Mouse (Mus musculus) heart, postnatal 0 days (tissue): Measurements from ENCODE around the gene Rhd. TPM values are rescaled to one million over a fixed set of nuclear protein-coding genes. Genes with fewer than 3 reads are reported as not detected.

Experiments
- ATAC-seq: fragments of 200-750 bp; cut with Nextera tagmentation; 2 replicates; pipeline ENCODE4 v1.8.0; 2017; ENCODE audit warnings: low read depth, moderate number of reproducible peaks, moderate library complexity; ENCODE audit not compliant: insufficient read depth
- DNase-seq: peaks from one replicate; pipeline ENCODE4 v3.0.0-alpha.2; 2016; ENCODE audit warnings: low spot score
- H3K27ac ChIP-seq: fragments of 300-500 bp; sonication (generic); 2 replicates; pipeline ENCODE4 v1.5.1; 2014; ENCODE audit warnings: low read depth, mild to moderate bottlenecking
- H3K27me3 ChIP-seq: fragments of 300-500 bp; sonication (generic); 2 replicates; pipeline ENCODE4 v1.6.1; 2014; ENCODE audit warnings: low read length, mixed read lengths; ENCODE audit not compliant: control insufficient read depth, insufficient read depth
- H3K36me3 ChIP-seq: fragments of 300-500 bp; sonication (generic); replicated peaks from 2 replicates; pipeline ENCODE4 v1.6.1; 2014; ENCODE audit warnings: low read length, mixed read lengths; ENCODE audit not compliant: control insufficient read depth, insufficient read depth
- H3K4me1 ChIP-seq: fragments of 300-500 bp; sonication (generic); 2 replicates; pipeline ENCODE4 v1.6.1; 2014; ENCODE audit warnings: antibody characterized with exemption; ENCODE audit not compliant: control insufficient read depth, insufficient read depth
- H3K4me2 ChIP-seq: fragments of 300-500 bp; sonication (generic); 2 replicates; pipeline ENCODE4 v1.6.1; 2014; ENCODE audit warnings: low read depth, mild to moderate bottlenecking, low read length, moderate library complexity
- H3K4me3 ChIP-seq: fragments of 300-500 bp; sonication (generic); 2 replicates; pipeline ENCODE4 v1.5.1; 2014; ENCODE audit warnings: low read depth, low read length
- H3K9ac ChIP-seq: fragments of 300-500 bp; sonication (generic); replicated peaks from 2 replicates; pipeline ENCODE4 v1.6.1; 2014; ENCODE audit warnings: low read depth, low read length, mixed read lengths
- H3K9me3 ChIP-seq: fragments of 300-500 bp; sonication (generic); replicated peaks from 2 replicates; pipeline ENCODE4 v1.6.1; 2016; ENCODE audit warnings: low read length; ENCODE audit not compliant: control insufficient read depth
- CTCF ChIP-seq: IDR thresholded peaks from 2 replicates; pipeline ENCODE4 v1.5.1; 2016; ENCODE audit warnings: antibody characterized with exemption, control low read depth, low read depth
- EP300 ChIP-seq: IDR thresholded peaks from 2 replicates; pipeline ENCODE4 v1.6.1; 2016; ENCODE audit warnings: antibody characterized with exemption, low read depth
- WGBS: fragments of 180-500 bp; shearing (Covaris S2); extraction: QIAGEN DNeasy Blood & Tissue Kit; methylation state at CpG from one replicate; pipeline ENCODE4 v1.1.7; 2014; 5-methylcytosine and 5-hydroxymethylcytosine counted together
- polyA plus RNA-seq: library from polyadenylated mRNA; unstranded; fragments of >200 nt; fragmentation: Nextera tagmentation; extraction: Ambion mirVana; gene quantifications from 2 replicates; pipeline ENCODE4 v1.2.1, GENCODE M21; 2015
- total RNA-seq: library from RNA; depleted of rRNA; stranded (reverse); fragments of >200 nt; gene quantifications from 2 replicates; pipeline ENCODE4 v1.2.3, GENCODE M21; 2014; ENCODE audit warnings: low replicate concordance

The Rhd gene
- total and polyA plus RNA-seq, 2 experiments from 2014 or later, result 7.7 to 10.3 TPM

DNA sequence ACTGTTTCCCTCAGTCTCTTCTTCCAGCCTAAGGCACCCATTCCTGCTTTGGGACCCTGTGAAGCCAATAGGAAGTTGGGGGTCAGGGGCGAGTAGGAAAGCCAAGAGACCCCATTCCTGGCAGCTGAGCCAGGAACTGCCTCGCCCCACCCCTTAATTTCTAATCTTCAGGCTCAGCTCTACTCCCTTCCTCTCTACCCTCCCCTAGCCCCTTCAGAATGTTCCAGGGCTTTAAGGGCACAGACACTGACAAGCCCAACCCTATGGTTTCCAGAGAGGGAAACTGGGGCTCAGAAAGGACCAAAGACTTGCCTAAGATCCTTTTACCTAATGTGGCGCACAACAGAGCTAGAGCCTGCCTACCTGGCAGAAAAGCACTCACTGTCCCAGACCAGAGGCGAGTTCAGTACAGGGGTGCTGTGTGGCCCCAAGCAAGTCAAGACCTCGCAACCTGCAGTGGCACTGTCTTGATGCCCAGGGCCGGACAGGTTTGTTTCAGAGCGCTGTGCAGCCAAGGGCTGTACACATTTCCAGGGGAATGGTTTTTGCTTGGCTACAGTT lies 5.6 kb downstream of the Rhd start:
- Histone ChIP-seq H3K4me3 (peak overlapping the region; percentile 18), H3K9me3 (no peaks in the 10 kb centered on the region), H3K27ac (no peak overlapping the region), H3K4me1 (peaks cover 9% of the 10 kb centered on the region; the same call in 1 of the 2 replicates), H3K4me2 (peak overlapping the region; percentile 44), H3K9ac (peak overlapping the region; percentile 16; the same call in 1 of the 2 replicates), H3K27me3 (peaks cover 8% of the 10 kb centered on the region), H3K36me3 (no peaks in the 10 kb centered on the region)
- no peak for ATAC-seq
- TF ChIP-seq CTCF (no peak), EP300 (no peak)
- no peak for DNase-seq
- WGBS, result 52% methylated on average over 7 of the region's 7 CpGs

DNA sequence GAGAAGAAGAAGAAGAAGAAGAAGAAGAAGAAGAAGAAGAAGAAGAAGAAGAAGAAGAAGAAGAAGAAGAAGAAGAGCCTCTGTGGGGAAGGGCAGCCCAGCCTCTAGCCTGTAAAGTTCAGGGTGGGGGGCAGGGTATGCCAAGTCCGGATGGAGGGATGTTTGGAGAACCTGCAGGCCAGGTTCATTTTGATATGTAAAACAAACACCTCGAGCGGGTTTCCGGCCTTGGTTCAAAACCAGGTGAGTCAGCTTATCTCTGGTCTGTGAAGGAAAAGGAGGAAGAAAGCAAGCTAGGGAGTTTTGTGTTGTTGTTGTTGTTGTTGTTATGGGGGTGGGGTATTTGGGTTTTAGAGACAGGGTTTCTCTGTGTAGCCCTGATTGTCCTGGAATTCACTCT lies 7.1 kb downstream of the Rhd start:
- peaks cover 8% of the 10 kb centered on the region for H3K27me3 ChIP-seq
- H3K27ac ChIP-seq, result no peak overlapping the region
- H3K4me1 ChIP-seq, result peaks cover 9% of the 10 kb centered on the region; the same call in 1 of the 2 replicates
- 40% methylated on average over 4 of the region's 4 CpGs for WGBS
- no peak overlapping the region for H3K9ac ChIP-seq
- DNase-seq, result no peak
- no peak for ATAC-seq
- no peak overlapping the region for H3K4me2 ChIP-seq
- TF ChIP-seq CTCF, result no peak
- TF ChIP-seq EP300, result no peak
- H3K4me3 ChIP-seq, result no peak overlapping the region
- no peaks in the 10 kb centered on the region for H3K9me3 ChIP-seq
- H3K36me3 ChIP-seq, result no peaks in the 10 kb centered on the region

DNA sequence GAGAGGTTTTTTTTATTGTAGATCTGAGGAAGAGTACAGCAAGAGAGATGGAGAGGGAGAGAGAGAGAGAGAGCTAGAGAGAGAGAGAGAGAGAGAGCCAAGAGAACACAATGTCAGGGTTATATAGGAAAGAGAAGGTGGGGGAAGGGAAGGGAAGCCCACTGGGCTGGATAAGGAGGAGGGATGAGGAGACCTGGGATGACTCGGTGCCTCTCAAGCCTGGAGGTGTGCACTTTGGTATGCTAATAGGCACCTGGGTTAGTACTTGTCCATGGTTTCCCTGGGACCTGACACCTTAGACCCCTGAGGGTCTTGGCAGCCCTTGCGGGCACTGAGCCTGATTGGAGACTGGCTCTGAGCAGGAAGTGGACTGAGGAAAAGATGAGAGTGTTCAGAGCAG lies 7.6 kb downstream of the Rhd start:
- no peak for ATAC-seq

DNA sequence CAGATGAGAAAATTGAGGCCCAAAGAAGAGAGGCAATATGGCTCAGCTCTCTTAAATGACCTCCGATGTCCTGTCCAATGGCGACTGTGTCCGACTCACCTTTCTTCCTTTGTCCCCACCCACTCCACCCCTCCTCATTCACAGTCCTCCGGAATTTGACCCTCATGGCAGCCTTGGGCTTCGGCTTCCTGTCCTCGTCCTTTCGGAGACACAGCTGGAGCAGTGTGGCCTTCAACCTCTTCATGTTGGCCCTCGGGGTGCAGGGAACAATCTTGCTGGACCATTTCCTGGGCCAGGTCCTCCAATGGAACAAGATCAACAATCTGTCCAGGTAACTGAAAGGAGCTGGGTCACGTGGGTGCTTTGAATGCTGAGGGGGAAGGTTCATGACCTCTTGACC lies 11.8 kb downstream of the Rhd start:
- H3K4me2 ChIP-seq, result no peak overlapping the region
- peaks cover 7% of the 10 kb centered on the region for H3K4me1 ChIP-seq
- TF ChIP-seq CTCF, result no peak
- TF ChIP-seq EP300, result no peak
- DNase-seq (no peak), ATAC-seq (no peak)
- no peaks in the 10 kb centered on the region for H3K36me3 ChIP-seq
- no peak overlapping the region for H3K9ac ChIP-seq
- H3K4me3 ChIP-seq, result no peak overlapping the region
- no peaks in the 10 kb centered on the region for H3K9me3 ChIP-seq
- WGBS, result 71% methylated on average over 9 of the region's 9 CpGs
- H3K27ac ChIP-seq, result no peak overlapping the region
- no peaks in the 10 kb centered on the region for H3K27me3 ChIP-seq

More for the DNA sequence above, 7.6 kb downstream of the Rhd start:
- peaks cover 9% of the 10 kb centered on the region; the same call in 1 of the 2 replicates for H3K4me1 ChIP-seq
- no peak overlapping the region for H3K4me3 ChIP-seq
- DNase-seq, result no peak
- H3K27ac ChIP-seq, result no peak overlapping the region
- H3K9me3 ChIP-seq, result no peaks in the 10 kb centered on the region
- WGBS, result 45% methylated on average over 2 of the region's 2 CpGs
- TF ChIP-seq CTCF, result no peak
- no peak for TF ChIP-seq EP300
- H3K36me3 ChIP-seq, result no peaks in the 10 kb centered on the region
- H3K27me3 ChIP-seq, result peaks cover 8% of the 10 kb centered on the region
- no peak overlapping the region for H3K9ac ChIP-seq
- no peak overlapping the region for H3K4me2 ChIP-seq

DNA sequence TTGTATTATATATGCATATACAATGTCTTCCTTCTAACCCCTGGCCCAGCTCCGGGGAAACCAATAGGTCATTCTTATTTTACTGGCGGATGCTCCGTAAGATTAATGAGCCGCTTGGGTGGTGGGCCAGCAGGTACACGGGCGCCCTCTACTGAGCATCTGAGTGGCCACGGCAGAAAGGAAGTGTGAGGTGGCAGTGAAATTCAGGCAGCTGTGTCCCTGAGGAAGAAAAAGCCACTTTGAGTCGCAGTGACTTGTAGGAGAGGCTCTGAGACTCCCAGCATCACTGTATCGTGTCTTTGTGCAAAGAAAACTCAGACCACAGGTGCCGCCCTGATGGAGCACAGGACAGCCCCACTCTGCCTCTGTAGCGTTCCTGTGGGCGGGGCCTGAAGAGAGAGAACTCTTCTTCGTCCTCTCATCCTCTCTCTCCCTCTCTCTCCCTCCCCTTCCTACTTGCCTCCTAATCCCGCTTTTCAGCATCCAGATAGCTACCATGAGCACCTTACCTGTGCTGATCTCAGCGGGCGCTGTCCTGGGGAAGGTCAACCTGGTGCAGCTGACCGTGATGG lies 15.2 kb downstream of the Rhd start:
- peaks cover 15% of the 10 kb centered on the region for H3K4me1 ChIP-seq
- peak; percentile 50 for DNase-seq
- H3K9ac ChIP-seq, result no peak overlapping the region; the same call in 1 of the 2 replicates
- TF ChIP-seq EP300, result no peak
- TF ChIP-seq CTCF, result peak; percentile 77
- ATAC-seq, result no peak
- peak overlapping the region; percentile 29 for H3K4me3 ChIP-seq
- H3K4me2 ChIP-seq, result peak overlapping the region; percentile 67
- H3K27ac ChIP-seq, result no peak overlapping the region
- no peaks in the 10 kb centered on the region for H3K36me3 ChIP-seq
- H3K27me3 ChIP-seq, result no peaks in the 10 kb centered on the region
- WGBS, result 4% methylated on average over 17 of the region's 17 CpGs
- H3K9me3 ChIP-seq, result no peaks in the 10 kb centered on the region
